Mouse (Mus musculus): ENCODE data around the gene Fgf11.

Gene Fgf11

DNA sequence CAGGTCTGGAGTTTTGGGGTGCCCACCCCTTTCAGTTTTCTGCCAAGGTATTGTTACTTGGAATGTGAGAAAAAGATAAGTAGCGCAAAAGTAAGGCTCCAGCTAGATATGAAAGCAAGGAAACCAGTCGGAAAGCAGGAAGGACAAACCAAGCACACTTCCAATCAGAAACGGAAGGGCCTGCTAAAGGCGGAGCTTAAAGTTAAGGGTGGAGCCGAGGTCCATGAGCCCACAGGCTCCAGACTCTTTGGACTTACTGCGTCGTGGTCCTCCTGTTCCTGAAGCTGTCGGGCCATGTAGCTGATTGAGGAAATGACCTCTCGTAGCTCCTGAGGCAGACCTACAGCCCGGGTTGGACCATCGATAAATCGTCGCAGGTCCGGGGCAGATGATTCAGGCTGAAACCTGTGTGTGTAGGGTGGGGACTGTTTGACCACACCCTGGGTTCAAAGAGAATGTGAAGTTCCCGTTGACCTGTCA is 16.8 kb downstream of the Fgf11 start:
- DNase-seq (ENCODE audit: low spot score), result no peak

DNA sequence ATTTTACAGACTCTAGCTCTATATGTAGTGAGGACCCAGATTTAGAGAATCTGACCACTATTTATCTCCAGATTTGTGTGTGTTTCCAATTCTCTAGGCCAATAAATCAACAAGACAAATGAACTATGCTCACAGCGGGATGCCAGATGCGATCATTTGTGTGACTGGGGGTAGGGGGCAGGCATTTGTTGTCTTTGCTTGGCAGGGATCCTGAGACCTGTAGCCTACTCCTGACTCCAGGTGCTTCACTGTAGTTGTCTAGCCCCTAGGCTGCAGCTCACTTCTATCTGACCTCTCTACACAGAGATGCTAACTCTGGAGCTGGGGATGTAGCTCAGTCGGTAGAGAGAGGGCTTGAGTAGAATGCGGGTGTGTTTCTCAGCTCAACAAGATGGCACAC is 19.8 kb downstream of the Fgf11 start:
- no peak for DNase-seq (ENCODE audit: low spot score)

DNA sequence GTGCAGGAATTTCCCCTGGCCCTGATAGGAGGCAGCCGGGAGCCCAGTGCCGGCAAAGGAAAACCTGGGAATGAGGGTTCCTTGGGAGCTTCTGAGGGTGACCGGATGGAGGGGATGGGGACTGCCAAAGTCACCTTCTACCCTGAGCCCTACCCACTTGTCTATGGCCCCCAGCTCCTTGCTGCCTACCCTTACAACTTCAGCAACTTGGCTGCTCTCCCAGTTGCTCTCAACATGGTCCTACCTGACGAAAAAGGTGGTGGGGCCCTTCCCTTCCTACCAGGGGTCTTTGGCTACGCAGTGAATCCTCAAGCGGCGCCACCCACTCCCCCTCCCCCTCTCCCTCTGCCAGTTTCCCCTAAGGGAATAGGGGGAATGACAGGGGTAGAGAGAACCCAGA is 22.7 kb downstream of the Fgf11 start:
- no peak for DNase-seq (ENCODE audit: low spot score)

DNA sequence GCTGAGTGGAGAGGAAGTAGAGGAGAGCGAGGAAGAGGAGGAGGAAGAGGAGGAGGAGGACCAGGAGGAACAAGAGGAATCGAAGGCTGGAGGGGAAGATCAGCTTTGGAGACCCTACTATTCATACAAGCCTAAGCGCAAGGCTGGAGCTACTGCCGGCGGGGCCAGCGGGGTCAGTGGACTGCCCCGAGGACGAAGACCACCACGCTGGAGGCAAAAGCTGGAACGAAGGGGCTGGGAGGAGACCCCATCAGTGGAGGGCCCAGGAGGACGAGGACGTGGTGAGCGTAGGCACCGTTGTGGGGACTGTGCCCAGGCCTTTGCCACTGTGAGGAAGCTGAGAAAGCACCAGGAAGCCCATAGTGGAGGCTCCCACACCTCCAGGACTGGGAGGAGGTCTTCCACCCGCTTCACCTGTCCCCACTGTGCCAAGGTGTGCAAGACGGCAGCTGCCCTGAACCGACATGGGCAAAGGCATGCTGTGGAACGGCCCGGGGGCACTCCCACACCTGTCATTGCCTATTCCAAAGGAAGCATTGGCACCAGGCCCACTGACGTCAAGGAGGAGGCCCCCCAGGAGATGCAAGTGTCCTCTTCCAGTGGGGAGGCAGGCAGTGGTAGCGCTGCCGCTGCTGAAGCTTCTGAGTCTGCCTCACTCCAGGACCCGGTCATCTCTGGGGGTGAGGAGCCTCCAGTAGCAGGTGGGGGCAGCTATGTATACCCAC is 23.2 kb downstream of the Fgf11 start:
- DNase-seq (ENCODE audit: low spot score), result no peak

DNA sequence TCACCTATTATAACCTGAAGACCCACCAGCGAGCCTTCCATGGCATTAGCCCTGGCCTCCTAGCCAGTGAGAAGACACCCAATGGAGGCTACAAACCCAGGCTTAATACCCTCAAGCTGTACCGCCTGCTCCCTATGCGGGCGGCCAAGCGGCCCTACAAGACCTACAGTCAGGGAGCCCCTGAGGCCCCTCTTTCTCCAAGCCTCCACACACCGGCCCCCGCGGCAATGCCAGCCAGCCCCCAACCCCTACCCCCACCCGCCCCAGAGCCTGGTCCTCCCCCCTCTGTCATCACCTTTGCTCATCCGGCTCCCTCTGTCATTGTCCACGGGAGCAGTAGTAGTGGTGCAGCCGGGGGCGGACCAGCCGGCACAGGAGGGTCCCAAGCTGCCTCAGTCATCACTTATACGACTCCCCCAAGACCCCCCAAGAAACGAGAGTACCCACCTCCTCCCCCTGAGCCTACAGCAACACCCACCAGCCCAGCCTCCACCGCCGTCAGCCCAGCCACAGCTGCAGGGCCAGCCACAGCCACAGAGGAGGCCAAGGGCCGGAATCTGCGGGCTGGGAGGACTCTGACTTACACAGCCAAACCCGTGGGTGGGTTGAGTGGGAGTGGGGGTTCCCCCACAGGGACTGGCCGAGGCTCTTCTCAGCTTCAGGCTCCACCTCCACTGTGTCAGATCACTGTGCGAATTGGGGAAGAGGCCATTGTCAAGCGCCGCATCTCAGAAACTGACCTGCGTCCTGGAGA is 24.0 kb downstream of the Fgf11 start:
- DNase-seq (ENCODE audit: low spot score), result no peak

DNA sequence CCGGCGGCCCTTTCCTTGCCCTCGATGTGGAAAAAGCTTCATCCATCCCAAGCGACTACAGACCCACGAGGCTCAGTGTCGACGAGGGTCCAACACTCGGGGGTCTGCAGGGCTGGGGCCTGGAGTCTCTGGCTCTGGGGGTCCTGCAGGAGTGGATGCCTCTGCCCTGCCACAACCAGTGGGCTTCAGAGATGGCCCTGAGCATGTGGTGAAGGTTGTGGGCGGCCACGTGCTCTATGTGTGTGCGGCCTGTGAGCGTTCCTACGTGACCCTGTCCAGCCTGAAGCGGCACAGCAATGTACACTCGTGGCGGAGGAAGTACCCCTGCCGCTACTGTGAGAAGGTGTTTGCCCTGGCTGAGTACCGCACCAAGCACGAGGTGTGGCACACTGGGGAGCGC is 25.2 kb downstream of the Fgf11 start:
- no peak for DNase-seq (ENCODE audit: low spot score)

DNA sequence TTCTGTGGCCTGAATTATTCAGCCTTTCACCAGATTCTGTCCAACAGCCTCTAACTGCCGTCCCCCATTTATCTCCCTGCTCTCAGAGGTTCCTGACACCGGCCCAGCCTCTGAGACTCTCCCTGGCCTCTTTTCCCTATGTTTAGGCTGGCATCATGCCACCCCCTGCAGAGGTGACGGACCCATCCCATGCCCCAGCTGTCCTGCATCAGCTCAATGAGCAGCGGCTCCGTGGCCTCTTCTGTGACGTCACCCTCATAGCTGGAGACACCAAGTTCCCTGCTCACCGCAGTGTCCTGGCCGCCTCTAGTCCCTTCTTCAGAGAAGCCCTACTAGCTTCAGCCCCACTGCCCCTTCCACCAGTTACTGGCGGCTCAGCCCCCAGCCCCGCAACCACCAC is 25.9 kb downstream of the Fgf11 start:
- DNase-seq (ENCODE audit: low spot score), result no peak

DNA sequence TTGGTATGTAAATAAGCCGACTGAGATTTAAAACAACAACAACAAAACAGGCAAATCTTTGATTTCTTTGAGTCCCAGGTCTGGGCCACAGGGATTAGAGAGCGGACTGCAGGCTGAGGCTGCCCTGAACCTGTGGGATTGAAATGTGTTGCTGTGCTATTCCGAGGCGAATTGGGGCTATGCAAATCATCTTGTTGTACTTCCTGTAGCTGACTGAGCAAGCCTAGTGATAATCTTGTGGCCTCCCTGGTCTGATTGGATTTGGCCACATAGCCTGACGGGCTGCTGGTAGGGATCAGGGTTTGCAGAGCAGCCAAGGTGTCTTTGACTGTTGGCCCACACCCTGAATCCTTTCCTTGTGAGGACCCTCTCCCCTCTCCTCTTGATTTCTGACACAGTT is 26.7 kb downstream of the Fgf11 start:
- DNase-seq (ENCODE audit: low spot score), result no peak

DNA sequence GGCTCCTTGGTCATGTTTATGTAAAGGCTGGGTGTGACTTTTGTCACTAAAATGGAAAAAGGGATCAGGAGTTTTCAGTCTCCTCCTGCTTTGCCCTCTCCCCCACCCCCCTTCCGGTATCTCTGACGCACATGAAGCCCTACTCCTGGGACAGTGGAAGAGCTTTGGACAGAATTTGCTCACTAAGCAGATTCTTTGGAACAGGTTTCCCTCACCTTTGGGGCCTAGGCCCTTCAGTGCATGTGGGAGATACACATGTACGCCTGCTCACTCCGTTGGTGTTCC is 34.1 kb downstream of the Fgf11 start:
- no peak for DNase-seq (ENCODE audit: low spot score)

DNA sequence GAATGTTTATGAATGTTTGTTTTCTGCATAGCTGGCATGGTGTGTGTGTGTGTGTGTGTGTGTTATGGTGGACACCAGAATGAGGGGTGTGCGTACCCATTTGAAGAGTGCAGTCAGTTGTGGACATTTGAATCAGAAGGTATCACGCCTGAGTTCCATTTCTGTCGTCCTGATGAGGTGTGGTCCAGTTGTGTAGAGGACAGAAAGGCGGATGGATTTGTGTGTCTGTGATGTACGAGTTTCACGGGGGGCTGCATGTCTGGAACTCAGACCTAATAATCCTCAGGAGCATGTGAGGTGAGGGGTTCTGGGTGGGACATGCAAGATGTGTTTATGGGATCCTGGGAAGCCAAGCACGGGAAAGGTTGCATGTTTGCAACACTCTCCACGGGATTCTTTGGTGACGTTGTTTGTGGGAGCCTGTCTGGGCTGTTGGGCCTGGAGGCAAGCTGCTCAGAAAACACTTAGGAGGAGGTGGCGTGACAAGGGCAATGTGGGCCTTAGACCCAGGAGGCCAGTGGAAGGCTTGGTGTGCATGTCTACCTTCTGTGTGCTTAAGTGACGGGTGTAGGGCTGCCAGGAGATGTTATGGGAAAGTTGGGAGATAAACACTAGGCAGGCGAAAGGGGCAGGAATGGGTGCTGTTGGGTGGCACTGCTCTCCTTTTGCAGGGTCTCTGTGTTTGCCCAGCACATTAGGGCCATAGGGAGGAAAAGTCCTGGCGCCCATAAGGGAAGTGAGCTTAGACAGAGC is 34.6 kb downstream of the Fgf11 start:
- DNase-seq (ENCODE audit: low spot score), result no peak

DNA sequence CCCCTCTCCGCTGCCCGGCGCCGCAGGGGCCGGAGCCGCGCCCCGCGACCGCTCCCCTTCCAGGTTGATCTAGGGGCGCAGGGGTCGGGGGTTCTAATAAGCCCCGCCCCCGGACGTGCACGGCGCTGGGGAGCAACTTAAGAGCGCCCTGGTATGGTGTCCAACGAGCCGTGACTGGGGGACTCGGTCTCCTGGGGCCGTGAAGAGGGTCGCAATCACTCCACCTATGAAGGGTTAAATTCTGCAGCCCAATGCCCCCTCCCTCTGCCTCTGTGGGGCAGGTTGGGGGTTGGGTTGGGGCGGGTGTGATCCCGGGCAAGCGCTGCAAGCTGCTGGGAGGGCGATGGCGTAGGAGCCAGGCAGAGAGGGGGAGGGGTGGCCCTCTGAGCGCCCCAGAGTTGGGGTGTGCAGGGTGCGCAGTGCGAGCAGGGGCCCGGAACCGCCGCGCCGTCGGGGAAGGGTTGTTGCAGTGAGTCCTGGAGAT is 35.5 kb downstream of the Fgf11 start:
- peak; percentile 47 for DNase-seq (ENCODE audit: low spot score)

DNA sequence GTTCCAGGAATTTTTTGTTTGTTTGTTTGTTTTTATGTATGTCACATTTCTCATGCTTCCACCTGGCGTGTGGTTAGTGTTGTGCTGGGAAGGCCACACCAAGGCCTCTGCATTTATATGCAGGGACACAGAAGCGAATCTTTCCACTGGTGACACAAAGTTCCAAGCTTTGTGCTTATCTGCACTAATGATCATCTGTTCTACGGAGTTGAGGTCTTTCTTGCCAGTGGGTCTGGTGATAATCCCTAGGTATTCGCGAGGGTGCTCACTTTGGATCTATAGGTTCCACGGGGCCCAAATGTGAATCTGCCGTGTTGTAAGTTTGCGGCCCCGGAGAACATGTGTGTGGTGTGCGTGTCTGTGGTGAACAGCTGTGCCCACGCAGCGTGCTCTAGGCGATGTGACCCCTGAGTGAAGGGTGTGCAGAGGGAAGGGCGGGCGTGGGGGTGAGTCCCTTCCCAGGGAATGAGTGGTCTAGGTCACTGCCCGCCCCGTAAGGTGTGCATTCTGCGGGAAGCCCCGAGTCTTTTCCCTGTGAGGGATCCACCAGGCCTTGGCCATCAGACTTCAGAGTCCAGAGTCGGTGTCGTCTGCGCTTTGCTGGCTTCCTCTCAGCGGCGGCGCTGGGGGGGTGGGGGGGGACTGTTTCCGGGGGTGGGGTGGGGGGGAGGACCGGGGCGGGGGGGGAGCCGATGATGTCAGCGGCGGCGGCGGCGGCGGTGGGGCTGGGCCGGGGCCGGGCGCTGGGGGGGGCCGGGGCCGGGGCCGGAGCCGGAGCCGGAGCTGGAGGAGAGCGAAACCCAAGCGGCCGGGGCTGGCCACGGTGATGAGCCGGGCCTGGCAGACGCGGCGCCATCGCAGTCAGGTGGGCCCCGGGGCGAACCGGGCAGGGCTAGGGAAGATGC is 36.2 kb downstream of the Fgf11 start, which contains the start of gene Zbtb4:
Gene Zbtb4, plus strand, starts transcription at position 692 of the 905 bp plus-strand sequence.
- no peak for DNase-seq (ENCODE audit: low spot score)

DNA sequence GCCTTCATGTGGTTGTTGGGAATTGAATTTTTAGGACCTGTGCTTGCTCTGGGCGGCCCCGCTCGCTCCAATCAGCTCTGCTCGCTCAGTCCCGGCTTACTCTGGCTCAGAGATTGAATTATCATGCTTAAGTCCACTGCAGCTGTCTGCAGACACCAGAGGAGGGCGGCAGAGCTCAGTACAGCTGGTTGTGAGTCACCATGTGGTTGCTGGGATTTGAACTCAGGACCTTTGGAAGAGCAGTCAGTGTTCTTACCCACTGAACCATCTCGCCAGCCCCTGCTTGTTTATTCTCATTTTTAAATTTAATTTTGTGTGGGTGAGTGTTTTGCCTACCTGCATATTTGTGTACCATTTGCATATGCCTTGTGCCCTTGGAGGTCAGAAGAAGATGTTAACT is 38.1 kb downstream of the Fgf11 start:
- no peak for DNase-seq (ENCODE audit: low spot score)

DNA sequence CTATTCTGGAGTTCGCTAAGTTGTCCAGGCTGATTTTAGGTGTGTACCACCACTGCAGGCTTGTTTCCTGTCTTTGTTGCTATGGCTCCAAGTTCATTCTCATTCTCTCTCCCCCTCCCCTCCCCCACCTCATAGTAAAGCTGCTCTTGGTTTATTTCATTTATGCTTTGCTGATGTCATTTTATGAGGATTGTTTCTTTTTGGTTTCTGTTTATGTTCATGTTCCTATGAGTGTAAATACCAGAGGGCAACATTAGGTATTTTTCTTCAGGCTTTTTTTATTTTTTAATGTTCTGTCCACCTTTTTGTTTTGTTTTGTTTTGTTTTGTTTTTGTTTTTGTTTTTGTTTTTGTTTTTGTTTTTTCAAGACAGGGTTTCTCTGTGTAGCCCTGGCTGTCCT is 39.8 kb downstream of the Fgf11 start, which contains the start of gene Slc35g3:
Gene Slc35g3, minus strand, starts transcription at position 101 of the 400 bp plus-strand sequence.
- DNase-seq (ENCODE audit: low spot score), result no peak

DNA sequence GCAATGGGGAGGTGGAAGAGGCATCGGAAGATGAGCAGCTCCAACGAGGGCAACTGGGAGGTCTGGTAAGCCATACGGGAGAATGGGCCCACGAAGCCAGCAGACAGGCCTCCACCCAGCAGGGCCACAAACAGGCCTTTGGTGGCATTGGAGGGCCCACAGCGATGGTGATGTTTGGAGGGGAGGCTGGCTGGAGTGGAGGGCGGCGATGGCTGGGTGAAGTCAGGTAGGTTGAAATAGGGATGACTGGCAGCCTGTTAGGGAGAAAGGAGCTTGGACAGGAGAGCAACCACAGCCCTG is 40.8 kb downstream of the Fgf11 start:
- DNase-seq (ENCODE audit: low spot score), result no peak

DNA sequence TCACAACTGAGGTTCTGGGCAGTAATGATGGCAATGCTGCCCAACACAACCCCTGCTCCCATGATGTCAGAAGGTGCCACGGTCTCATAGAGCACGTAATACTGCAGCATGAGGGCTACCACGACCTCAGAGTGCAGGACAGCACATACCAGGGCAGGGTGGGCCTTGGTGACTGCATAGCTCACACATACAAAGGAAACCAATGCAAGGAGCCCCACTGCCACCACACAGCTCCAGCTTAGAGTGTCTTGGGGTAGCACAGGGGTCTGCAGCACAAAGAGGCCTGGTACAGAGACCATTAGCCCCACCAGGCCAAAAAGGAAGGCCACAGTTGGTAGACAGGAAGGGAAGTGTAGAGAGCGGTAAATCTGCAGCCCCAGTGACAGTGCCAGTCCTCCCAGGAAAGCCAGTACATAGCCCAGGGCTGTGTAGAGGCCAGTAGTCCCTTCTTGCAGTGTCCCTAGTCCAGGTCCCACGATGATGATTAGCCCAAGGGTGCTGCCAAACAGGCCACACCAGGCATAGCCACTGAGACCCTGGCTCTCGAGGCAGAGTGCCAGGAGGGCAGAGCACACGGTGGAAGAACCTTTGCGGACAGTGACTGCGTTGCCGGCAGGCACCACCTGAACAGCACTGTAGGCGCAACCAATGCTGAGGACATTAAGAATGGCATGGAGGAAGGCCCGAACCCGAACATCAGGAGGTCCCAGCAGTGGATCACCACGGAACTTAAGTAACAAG is 41.3 kb downstream of the Fgf11 start:
- no peak for DNase-seq (ENCODE audit: low spot score)

DNA sequence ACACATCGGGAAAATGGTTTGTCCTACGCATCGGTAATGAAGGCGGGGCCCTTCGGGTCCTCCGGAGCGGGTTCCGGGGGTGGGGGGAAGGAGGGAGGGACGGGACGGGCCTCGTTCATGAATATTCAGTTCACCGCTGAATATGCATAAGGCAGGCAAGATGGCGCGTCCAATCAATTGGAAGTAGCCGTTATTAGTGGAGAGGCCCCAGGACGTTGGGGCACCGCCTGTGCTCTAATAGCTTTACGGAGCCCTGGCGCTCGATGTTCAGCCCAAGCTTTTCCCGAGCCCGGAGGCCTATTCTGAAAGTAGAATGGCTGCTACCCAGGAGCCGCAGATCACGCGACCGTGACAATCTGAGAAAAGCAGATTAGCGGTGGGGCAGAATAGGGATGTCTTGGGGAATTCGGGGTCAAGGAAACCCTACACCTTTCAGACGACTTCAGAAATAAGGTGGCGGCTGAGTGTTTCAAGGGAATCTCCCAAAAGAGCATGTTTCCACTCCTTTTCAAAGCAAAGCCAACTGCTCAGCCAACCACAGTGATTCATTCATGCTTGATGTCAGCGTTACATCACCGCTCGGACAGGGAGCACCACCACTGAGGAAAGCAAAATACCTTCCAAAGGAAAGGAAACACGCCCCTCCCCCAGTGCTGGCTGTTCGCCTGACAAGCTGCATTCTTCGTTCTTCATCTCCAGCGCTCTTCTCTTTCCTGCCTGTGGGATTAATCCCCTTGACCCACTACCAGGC is 42.5 kb downstream of the Fgf11 start:
- DNase-seq (ENCODE audit: low spot score), result no peak

DNA sequence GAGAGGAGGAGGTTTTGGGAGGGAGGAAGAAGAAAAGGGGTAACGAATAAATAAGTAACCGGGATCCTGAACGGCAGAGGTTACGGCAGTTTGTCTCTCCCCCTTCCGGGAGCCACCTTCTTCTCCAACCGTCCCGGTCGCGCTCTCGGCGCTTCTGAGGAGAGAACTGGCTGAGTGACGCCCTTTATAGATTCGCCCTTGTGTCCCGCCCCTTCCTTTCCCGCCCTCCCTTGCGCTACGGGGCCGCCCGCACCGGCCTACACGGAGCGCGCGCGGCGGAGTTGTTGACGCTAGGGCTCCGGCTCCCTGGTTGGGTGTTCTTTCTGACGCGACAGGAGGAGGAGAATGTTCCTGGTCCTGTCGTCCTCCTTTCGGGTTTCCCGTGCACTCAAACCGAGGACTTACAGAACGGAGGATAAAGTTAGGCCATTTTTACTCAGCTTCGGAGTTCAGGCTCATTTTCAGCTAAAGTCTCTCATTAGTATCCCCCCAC is 43.1 kb downstream of the Fgf11 start, which contains the start of gene Polr2a:
Gene Polr2a, minus strand, starts transcription at position 160 of the 493 bp plus-strand sequence.
- DNase-seq (ENCODE audit: low spot score), result peak; percentile 98

DNA sequence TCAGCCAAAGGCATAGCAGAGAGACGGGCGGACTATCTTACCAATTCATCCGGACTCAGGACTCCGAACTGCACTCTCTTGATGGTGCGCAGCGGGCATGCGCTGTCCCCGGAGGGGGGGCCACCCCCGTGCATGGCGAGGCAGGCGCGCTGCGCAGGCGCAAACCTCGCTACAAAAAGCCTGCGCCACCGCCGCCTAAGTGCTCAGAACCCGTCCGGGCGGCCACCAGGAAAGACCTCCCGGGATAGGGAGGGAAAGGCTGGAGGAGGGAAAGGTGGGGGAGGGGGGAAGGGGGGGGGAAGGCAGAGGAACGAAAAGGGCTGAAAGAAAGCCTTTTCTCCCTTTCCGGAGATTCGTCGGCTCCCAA is 43.6 kb downstream of the Fgf11 start:
- DNase-seq (ENCODE audit: low spot score), result peak; percentile 94
